Mouse (Mus musculus) brown adipose tissue, adult 24 weeks (tissue): ENCODE data around the gene Frrs1l. TPM values are rescaled to one million over a fixed set of nuclear protein-coding genes. Genes with fewer than 3 reads are reported as not detected.

Source experiments
- H3K27ac ChIP-seq: fragments of 200-500 bp; replicated peaks from 2 replicates; pipeline ENCODE4 v1.5.1; 2012; ENCODE audit warnings: low read depth, mild to moderate bottlenecking, low read length
- H3K4me1 ChIP-seq: fragments of 200-500 bp; 2 replicates; pipeline ENCODE4 v1.6.1; 2012; ENCODE audit warnings: low read length, mixed read lengths; ENCODE audit not compliant: control insufficient read depth, insufficient read depth, insufficient read length
- H3K4me3 ChIP-seq: fragments of 200-500 bp; 2 replicates; pipeline ENCODE4 v1.5.1; 2012; ENCODE audit warnings: low read depth, mild to moderate bottlenecking, low read length, moderate library complexity; ENCODE audit not compliant: insufficient read depth
- polyA plus RNA-seq: library from polyadenylated mRNA; stranded (reverse); fragments of >200 nt; gene quantifications from 2 replicates; pipeline ENCODE4 v1.2.4, GENCODE M21; 2012; ENCODE audit not compliant: missing spikeins, insufficient read depth, insufficient read length

Gene Frrs1l
- polyA plus RNA-seq, 1 experiment, result not detected

- Histone ChIP-seq H3K4me3 (peak within 1 kb of the TSS; percentile 87), H3K4me1 (peaks cover 38% of the 10 kb centered on the region), H3K27ac (peak within 1 kb of the TSS; percentile 95)
Measured at GRCm38 (mm10) chr4:56946641-56947640, 43.2 kb downstream of the Frrs1l start, which contains the start of gene Tmem245. TSS of gene Tmem245 (minus strand) at chr4:56947437.

- Histone ChIP-seq H3K27ac (peak overlapping the region; percentile 95), H3K4me1 (peaks cover 38% of the 10 kb centered on the region), H3K4me3 (peak overlapping the region; percentile 87)
Measured at GRCm38 (mm10) chr4:56946180-56946579, 44.0 kb downstream of the Frrs1l start.

- H3K4me1 ChIP-seq, result peaks cover 33% of the 10 kb centered on the region
- H3K4me3 ChIP-seq, result peak overlapping the region; percentile 22; the same call in 1 of the 2 replicates
- H3K27ac ChIP-seq, result peak overlapping the region; percentile 88
Measured at GRCm38 (mm10) chr4:56944286-56944685, 45.9 kb downstream of the Frrs1l start.

GRCm38 (mm10) chr4:56943258-56943657 is 46.9 kb downstream of the Frrs1l start:
- Histone ChIP-seq H3K27ac (peak overlapping the region; percentile 88), H3K4me1 (peaks cover 34% of the 10 kb centered on the region), H3K4me3 (no peak overlapping the region)

GRCm38 (mm10) chr4:56942567-56942966 is 47.6 kb downstream of the Frrs1l start:
- Histone ChIP-seq H3K4me3 (no peak overlapping the region), H3K27ac (peak overlapping the region; percentile 88), H3K4me1 (peaks cover 34% of the 10 kb centered on the region)

- H3K4me3 ChIP-seq, result no peak overlapping the region
- H3K27ac ChIP-seq, result no peak overlapping the region
- peaks cover 39% of the 10 kb centered on the region for H3K4me1 ChIP-seq
Measured at GRCm38 (mm10) chr4:56941481-56941880, 48.7 kb downstream of the Frrs1l start.

GRCm38 (mm10) chr4:56937136-56937535 is 53.1 kb downstream of the Frrs1l start:
- Histone ChIP-seq H3K4me1 (peaks cover 15% of the 10 kb centered on the region), H3K4me3 (no peak overlapping the region), H3K27ac (no peak overlapping the region; the same call in 1 of the 2 replicates)

GRCm38 (mm10) chr4:56935327-56935726 is 54.9 kb downstream of the Frrs1l start:
- Histone ChIP-seq H3K27ac (no peak overlapping the region), H3K4me3 (no peak overlapping the region), H3K4me1 (peaks cover 15% of the 10 kb centered on the region)

GRCm38 (mm10) chr4:56933154-56933553 is 57.0 kb downstream of the Frrs1l start:
- no peak overlapping the region for H3K4me3 ChIP-seq
- H3K27ac ChIP-seq, result no peak overlapping the region
- H3K4me1 ChIP-seq, result peaks cover 9% of the 10 kb centered on the region

GRCm38 (mm10) chr4:56932096-56932495 is 58.1 kb downstream of the Frrs1l start:
- H3K4me3 ChIP-seq, result no peak overlapping the region
- peaks cover 6% of the 10 kb centered on the region for H3K4me1 ChIP-seq
- no peak overlapping the region for H3K27ac ChIP-seq

- Histone ChIP-seq H3K4me3 (no peak overlapping the region), H3K27ac (no peak overlapping the region), H3K4me1 (peaks cover 2% of the 10 kb centered on the region)
Measured at GRCm38 (mm10) chr4:56930312-56930711, 59.9 kb downstream of the Frrs1l start.

- Histone ChIP-seq H3K4me3 (no peak overlapping the region), H3K4me1 (no peaks in the 10 kb centered on the region; the same call in none of the 2 replicates), H3K27ac (no peak overlapping the region; the same call in 1 of the 2 replicates)
Measured at GRCm38 (mm10) chr4:56926971-56927370, 63.2 kb downstream of the Frrs1l start.

- Histone ChIP-seq H3K4me1 (no peaks in the 10 kb centered on the region), H3K4me3 (no peak overlapping the region), H3K27ac (no peak overlapping the region)
Measured at GRCm38 (mm10) chr4:56922229-56922628, 68.0 kb downstream of the Frrs1l start.

GRCm38 (mm10) chr4:56915732-56916325 is 74.4 kb downstream of the Frrs1l start:
- Histone ChIP-seq H3K27ac (no peak overlapping the region; the same call in 1 of the 2 replicates), H3K4me1 (no peaks in the 10 kb centered on the region), H3K4me3 (no peak overlapping the region)

GRCm38 (mm10) chr4:56914761-56915160 is 75.4 kb downstream of the Frrs1l start:
- Histone ChIP-seq H3K4me1 (no peaks in the 10 kb centered on the region), H3K4me3 (no peak overlapping the region), H3K27ac (no peak overlapping the region)
